Mouse (Mus musculus) lung, adult 2 months (tissue): Measurements from ENCODE around the gene Olfr183.
"Not testable (repeated sequence)": the region's sequence is repeated elsewhere in the genome, so short reads cannot be mapped to it uniquely, and the experiment has no call there.

Experiments
- CTCF ChIP-seq: fragments of 200-500 bp; IDR thresholded peaks from 2 replicates; pipeline ENCODE4 v1.5.1; 2011; ENCODE audit warnings: mild to moderate bottlenecking, low read length, control low read depth; ENCODE audit not compliant: insufficient read depth
- POLR2A ChIP-seq: fragments of 200-500 bp; IDR thresholded peaks from 2 replicates; pipeline ENCODE4 v1.6.1; 2011; ENCODE audit warnings: low read depth, mild to moderate bottlenecking, control low read depth, low read length, borderline replicate concordance; ENCODE audit errors: extremely low read depth

- not testable (repeated sequence) for TF ChIP-seq CTCF, POLR2A
These were observed 54.1 kb downstream of the Olfr183 start for GRCm38 (mm10) chr16:59049286-59049685.
